Mouse (Mus musculus) embryonic fibroblast, embryonic 13.5 days (primary cell): ENCODE results near the gene Rassf1. TPM values are rescaled to one million over a fixed set of nuclear protein-coding genes. Genes with fewer than 3 reads are reported as not detected.

ENCODE experiments used
- H3K27ac ChIP-seq: 2 replicates; pipeline ENCODE4 v1.5.1; 2012; ENCODE audit warnings: low read length, control low read depth, inconsistent platforms; ENCODE audit not compliant: insufficient read depth
- H3K4me1 ChIP-seq: 2 replicates; pipeline ENCODE4 v1.6.1; 2011; ENCODE audit warnings: low read length; ENCODE audit not compliant: control insufficient read depth, insufficient read depth
- H3K4me3 ChIP-seq: 2 replicates; pipeline ENCODE4 v1.5.1; 2011; ENCODE audit warnings: mild to moderate bottlenecking, control low read depth, low read length; ENCODE audit not compliant: insufficient read depth
- CTCF ChIP-seq: IDR thresholded peaks from 2 replicates; pipeline ENCODE4 v1.5.1; 2011; ENCODE audit warnings: mild to moderate bottlenecking, control low read depth, low read length, moderate library complexity, borderline replicate concordance; ENCODE audit not compliant: insufficient read depth
- POLR2A ChIP-seq: IDR thresholded peaks from 2 replicates; pipeline ENCODE4 v1.6.1; 2011; ENCODE audit warnings: low read depth, mild to moderate bottlenecking, control low read depth, low read length, moderate library complexity
- polyA plus RNA-seq: library from polyadenylated mRNA; stranded (reverse); fragments of >200 nt; gene quantifications from 2 replicates; pipeline ENCODE4 v1.2.4, GENCODE M21; 2011; ENCODE audit warnings: low read depth; ENCODE audit not compliant: missing spikeins, insufficient read length

The Rassf1 gene
- polyA plus RNA-seq, 1 experiment = 72.6 TPM

- Histone ChIP-seq H3K4me1 (peaks cover 2% of the 10 kb centered on the region; the same call in 1 of the 2 replicates), H3K27ac (no peak overlapping the region)
These were observed 56.4 kb downstream of the Rassf1 start for GRCm38 (mm10) chr9:107607653-107608245.

GRCm38 (mm10) chr9:107608741-107609432 is 57.5 kb downstream of the Rassf1 start, which contains the start of gene Sema3b:
Sema3b (minus strand) TSS chr9:107609229.
- no peak within 1 kb of the TSS for H3K27ac ChIP-seq
- H3K4me3 ChIP-seq = no peak within 1 kb of the TSS
- H3K4me1 ChIP-seq = peaks cover 2% of the 10 kb centered on the region; the same call in 1 of the 2 replicates
- TF ChIP-seq POLR2A (no peak), CTCF (no peak)

More at GRCm38 (mm10) chr9:107607653-107608245, 56.4 kb downstream of the Rassf1 start:
- TF ChIP-seq CTCF (no peak), POLR2A (no peak)
- no peak overlapping the region for H3K4me3 ChIP-seq

GRCm38 (mm10) chr9:107609433-107609830 is 58.1 kb downstream of the Rassf1 start:
- peaks cover 2% of the 10 kb centered on the region; the same call in 1 of the 2 replicates for H3K4me1 ChIP-seq
- no peak for TF ChIP-seq CTCF
- TF ChIP-seq POLR2A = no peak
- no peak overlapping the region for H3K4me3 ChIP-seq
- no peak overlapping the region for H3K27ac ChIP-seq

GRCm38 (mm10) chr9:107611456-107612190 is 60.3 kb downstream of the Rassf1 start:
- peaks cover 2% of the 10 kb centered on the region; the same call in 1 of the 2 replicates for H3K4me1 ChIP-seq
- TF ChIP-seq POLR2A (no peak), CTCF (no peak)
- no peak overlapping the region for H3K4me3 ChIP-seq
- H3K27ac ChIP-seq = no peak overlapping the region

Other genes with a start within 250 kb of the Rassf1 start
- gene Hemk1, start 213.2 kb upstream of the Rassf1 start, polyA plus RNA-seq = 10.4 and 14.0 TPM in 2 replicates
- not detected in 2 replicates for gene 6430571L13Rik, start 211.0 kb upstream of the Rassf1 start, polyA plus RNA-seq
- not detected in 2 replicates for gene Cacna2d2, start 151.9 kb upstream of the Rassf1 start, polyA plus RNA-seq
- gene Tmem115, start 17.6 kb upstream of the Rassf1 start, polyA plus RNA-seq = 21.4 and 26.1 TPM in 2 replicates
- 14.4 and 18.3 TPM in 2 replicates for gene Cyb561d2, start 9.4 kb upstream of the Rassf1 start, polyA plus RNA-seq
- 16.7 and 18.9 TPM in 2 replicates for gene Nprl2, start 9.3 kb upstream of the Rassf1 start, polyA plus RNA-seq
- 0.79 TPM in 1 of 2 replicates, not detected in the other for gene Zmynd10, start 4.3 kb upstream of the Rassf1 start, polyA plus RNA-seq
- 14.5 and 15.6 TPM in 2 replicates for gene Tusc2, start 11.7 kb downstream of the Rassf1 start, polyA plus RNA-seq
- gene Hyal2, start 16.4 kb downstream of the Rassf1 start, polyA plus RNA-seq = 28.0 and 34.4 TPM in 2 replicates
- gene Hyal1, start 25.4 kb downstream of the Rassf1 start, polyA plus RNA-seq = 13.9 and 15.6 TPM in 2 replicates
- 11.3 and 15.4 TPM in 2 replicates for gene Naa80, start 27.3 kb downstream of the Rassf1 start, polyA plus RNA-seq
- gene Hyal3, start 29.3 kb downstream of the Rassf1 start, polyA plus RNA-seq = 0.40 and 0.76 TPM in 2 replicates
- 31.1 and 31.5 TPM in 2 replicates for gene Ifrd2, start 36.1 kb downstream of the Rassf1 start, polyA plus RNA-seq
- gene Sema3b, start 57.7 kb downstream of the Rassf1 start, polyA plus RNA-seq = 9.5 and 16.6 TPM in 2 replicates
- gene Gnai2, start 83.8 kb downstream of the Rassf1 start, polyA plus RNA-seq = 388 and 402 TPM in 2 replicates
- gene Slc38a3, start 118.0 kb downstream of the Rassf1 start, polyA plus RNA-seq = 1.1 TPM in 1 of 2 replicates, not detected in the other
- not detected in 2 replicates for gene Gnat1, start 128.2 kb downstream of the Rassf1 start, polyA plus RNA-seq
- 68.0 and 88.1 TPM in 2 replicates for gene Sema3f, start 158.9 kb downstream of the Rassf1 start, polyA plus RNA-seq
- 199 and 248 TPM in 2 replicates for gene Rbm5, start 219.4 kb downstream of the Rassf1 start, polyA plus RNA-seq